Mouse (Mus musculus): Measurements from ENCODE around the gene Nsmce1.
"Not testable (repeated sequence)": the region's sequence is repeated elsewhere in the genome, so short reads cannot be mapped to it uniquely, and the experiment has no call there.

Nsmce1 gene

GRCm38 (mm10) chr7:125434666-125435290 is 56.6 kb downstream of the Nsmce1 start:
- no peak for DNase-seq (ENCODE audit: low read depth, low spot score)

- no peak for DNase-seq (ENCODE audit: low read depth, low spot score)
Observed at GRCm38 (mm10) chr7:125433874-125434273, 57.5 kb downstream of the Nsmce1 start.

GRCm38 (mm10) chr7:125430170-125430842 is 61.1 kb downstream of the Nsmce1 start:
- DNase-seq (ENCODE audit: low read depth, low spot score): no peak

GRCm38 (mm10) chr7:125428816-125429500 is 62.4 kb downstream of the Nsmce1 start:
- not testable (repeated sequence) for DNase-seq (ENCODE audit: low read depth, low spot score)

- no peak for DNase-seq (ENCODE audit: low read depth, low spot score)
Observed at GRCm38 (mm10) chr7:125428381-125428780, 63.0 kb downstream of the Nsmce1 start.

GRCm38 (mm10) chr7:125427492-125428090 is 63.8 kb downstream of the Nsmce1 start:
- DNase-seq (ENCODE audit: low read depth, low spot score): no peak

GRCm38 (mm10) chr7:125423056-125423455 is 68.3 kb downstream of the Nsmce1 start:
- DNase-seq (ENCODE audit: low read depth, low spot score): no peak

GRCm38 (mm10) chr7:125421911-125422310 is 69.5 kb downstream of the Nsmce1 start:
- no peak for DNase-seq (ENCODE audit: low read depth, low spot score)

- DNase-seq (ENCODE audit: low read depth, low spot score): no peak
Observed at GRCm38 (mm10) chr7:125420190-125420589, 71.2 kb downstream of the Nsmce1 start.

GRCm38 (mm10) chr7:125418413-125418812 is 73.0 kb downstream of the Nsmce1 start:
- no peak for DNase-seq (ENCODE audit: low read depth, low spot score)
